Mouse (Mus musculus) kidney, postnatal 0 days (tissue): Measurements from ENCODE around the gene Pard3. TPM values are rescaled to one million over a fixed set of nuclear protein-coding genes. Genes with fewer than 3 reads are reported as not detected.

ENCODE experiments used
- ATAC-seq: fragments of 200-750 bp; cut with Nextera tagmentation; replicated peaks from 2 replicates; pipeline ENCODE4 v1.8.0; 2017; ENCODE audit warnings: low read depth, moderate number of reproducible peaks, moderate TSS enrichment, moderate library complexity; ENCODE audit not compliant: low FRiP score
- DNase-seq: peaks from one replicate; pipeline ENCODE4 v3.0.0-alpha.2; 2016; ENCODE audit warnings: low spot score
- H3K27ac ChIP-seq: fragments of 300-500 bp; sonication (generic); 2 replicates; pipeline ENCODE4 v1.5.1; 2014; ENCODE audit warnings: mild to moderate bottlenecking
- H3K27me3 ChIP-seq: fragments of 300-500 bp; sonication (generic); 2 replicates; pipeline ENCODE4 v1.6.1; 2014; ENCODE audit warnings: low read length, mixed read lengths; ENCODE audit not compliant: insufficient read depth
- H3K36me3 ChIP-seq: fragments of 300-500 bp; sonication (generic); 2 replicates; pipeline ENCODE4 v1.6.1; 2014; ENCODE audit warnings: low read length, mixed read lengths; ENCODE audit not compliant: insufficient read depth
- H3K4me1 ChIP-seq: fragments of 300-500 bp; sonication (generic); replicated peaks from 2 replicates; pipeline ENCODE4 v1.6.1; 2014; ENCODE audit warnings: antibody characterized with exemption, low read length, mixed read lengths; ENCODE audit not compliant: insufficient read depth
- H3K4me2 ChIP-seq: fragments of 300-500 bp; sonication (generic); 2 replicates; pipeline ENCODE4 v1.6.1; 2014; ENCODE audit warnings: mild to moderate bottlenecking, low read length, moderate library complexity, mixed read lengths
- H3K4me3 ChIP-seq: fragments of 300-500 bp; sonication (generic); replicated peaks from 2 replicates; pipeline ENCODE4 v1.5.1; 2014; ENCODE audit warnings: low read depth, low read length
- H3K9ac ChIP-seq: fragments of 300-500 bp; sonication (generic); 2 replicates; pipeline ENCODE4 v1.6.1; 2014; ENCODE audit warnings: low read depth, low read length
- H3K9me3 ChIP-seq: fragments of 300-500 bp; sonication (generic); replicated peaks from 2 replicates; pipeline ENCODE4 v1.6.1; 2016; ENCODE audit warnings: low read length, inconsistent platforms, mixed read lengths
- CTCF ChIP-seq: IDR thresholded peaks from 2 replicates; pipeline ENCODE4 v1.5.1; 2016; ENCODE audit warnings: antibody characterized with exemption, low read depth, mild to moderate bottlenecking, moderate library complexity
- WGBS: fragments of 180-500 bp; shearing (Covaris S2); extraction: QIAGEN DNeasy Blood & Tissue Kit; methylation state at CpG from one replicate; pipeline ENCODE4 v1.1.7; 2014; 5-methylcytosine and 5-hydroxymethylcytosine counted together
- polyA plus RNA-seq: library from polyadenylated mRNA; unstranded; fragments of >200 nt; fragmentation: Nextera tagmentation; extraction: Ambion mirVana; gene quantifications from 2 replicates; pipeline ENCODE4 v1.2.1, GENCODE M21; 2015

Gene Pard3
- polyA plus RNA-seq, 1 experiment from 2014 or later = 23.1 TPM

DNA sequence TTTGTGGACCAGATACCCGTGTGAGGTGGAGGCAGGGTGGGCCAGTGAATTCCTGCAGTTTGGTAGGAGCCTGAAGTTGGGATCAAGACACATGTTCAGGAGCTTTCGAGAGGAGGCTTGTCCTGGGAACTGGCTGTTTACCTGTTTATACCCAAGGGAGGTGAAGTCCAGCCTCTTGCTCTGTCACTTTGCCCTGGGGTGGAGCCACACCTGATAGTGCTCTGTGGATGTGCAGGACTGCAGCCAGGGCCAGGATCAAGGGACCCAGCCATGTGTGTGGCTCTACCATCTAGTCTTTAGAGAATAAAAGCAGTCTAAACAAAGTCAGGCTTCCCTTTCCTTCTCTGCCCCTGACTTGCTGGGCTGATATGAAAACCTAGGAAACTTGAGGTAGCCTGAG lies 40.9 kb downstream of the Pard3 start:
- no peak for DNase-seq
- no peak for ATAC-seq
- Histone ChIP-seq H3K36me3 (no peaks in the 10 kb centered on the region), H3K9ac (no peak overlapping the region), H3K4me1 (no peaks in the 10 kb centered on the region; the same call in 1 of the 2 replicates), H3K4me2 (no peak overlapping the region), H3K9me3 (no peaks in the 10 kb centered on the region), H3K27ac (no peak overlapping the region), H3K27me3 (no peaks in the 10 kb centered on the region), H3K4me3 (no peak overlapping the region)
- no peak for TF ChIP-seq CTCF
- WGBS = 71% methylated on average over 2 of the region's 2 CpGs

DNA sequence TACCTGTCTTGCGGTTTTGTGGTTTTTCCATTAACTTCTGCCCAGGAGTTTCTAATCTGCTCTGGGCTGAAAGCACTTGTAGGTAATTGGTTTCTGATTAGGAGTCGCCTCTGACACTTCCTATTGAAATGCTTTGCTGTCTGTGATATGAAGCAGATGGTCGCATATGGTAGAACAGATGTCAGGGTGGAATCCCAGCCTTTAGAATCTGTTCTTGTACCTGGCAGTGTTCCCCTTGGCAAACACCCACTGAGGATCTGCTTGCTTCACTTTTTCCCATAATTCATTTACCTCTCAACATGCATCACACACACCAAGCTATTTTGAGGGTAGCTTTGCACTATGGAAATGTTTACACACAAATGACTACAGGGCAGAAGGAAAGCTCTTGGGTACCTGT lies 44.2 kb downstream of the Pard3 start:
- no peaks in the 10 kb centered on the region; the same call in 1 of the 2 replicates for H3K4me1 ChIP-seq
- DNase-seq (no peak), ATAC-seq (no peak)
- no peak overlapping the region for H3K27ac ChIP-seq
- H3K4me3 ChIP-seq = no peak overlapping the region
- no peak for TF ChIP-seq CTCF
- no peak overlapping the region for H3K9ac ChIP-seq
- 52% methylated on average over 3 of the region's 3 CpGs for WGBS
- H3K27me3 ChIP-seq = no peaks in the 10 kb centered on the region
- no peaks in the 10 kb centered on the region for H3K9me3 ChIP-seq
- H3K4me2 ChIP-seq = no peak overlapping the region
- H3K36me3 ChIP-seq = no peaks in the 10 kb centered on the region

DNA sequence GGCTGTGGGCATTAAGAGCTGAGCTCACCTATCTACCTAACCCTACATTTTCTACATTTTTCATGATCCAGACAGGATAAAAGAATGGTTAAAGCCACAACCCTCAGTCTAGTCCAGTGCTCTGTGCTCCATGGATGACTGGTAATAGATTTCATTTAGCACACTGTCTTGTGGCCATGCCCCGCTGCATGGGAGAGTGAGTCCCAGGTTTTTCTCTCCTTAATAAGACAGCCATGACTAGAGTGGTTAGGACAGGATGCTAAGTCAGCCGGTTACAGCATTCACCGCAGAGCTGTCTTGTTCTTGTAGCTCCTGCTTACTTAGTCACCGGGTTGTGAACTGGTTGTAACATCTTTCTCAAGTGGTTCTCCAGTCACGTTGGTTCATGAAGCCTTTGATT lies 49.5 kb downstream of the Pard3 start:
- H3K9me3 ChIP-seq = no peaks in the 10 kb centered on the region

DNA sequence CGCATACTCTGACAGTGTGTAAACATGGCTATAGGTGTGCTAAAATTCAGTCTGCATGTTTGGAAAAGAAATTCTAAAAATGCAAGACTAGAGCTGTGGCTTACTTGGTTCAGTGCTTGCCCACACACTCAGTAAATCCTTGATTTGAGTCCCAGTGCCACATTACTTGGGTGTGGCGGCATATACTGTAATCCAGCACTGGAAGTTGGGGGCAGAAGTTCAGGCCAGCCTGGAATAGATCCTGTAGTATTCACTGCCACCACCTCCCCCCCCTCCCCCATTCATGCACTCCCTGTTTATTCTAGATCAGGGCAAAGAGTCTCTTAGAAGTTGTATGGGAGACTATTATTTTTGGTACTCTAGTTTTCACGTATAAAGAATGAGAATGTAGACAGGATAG lies 52.1 kb downstream of the Pard3 start:
- Histone ChIP-seq H3K4me1 (no peaks in the 10 kb centered on the region), H3K36me3 (no peaks in the 10 kb centered on the region), H3K4me2 (no peak overlapping the region), H3K27me3 (no peaks in the 10 kb centered on the region), H3K4me3 (no peak overlapping the region), H3K27ac (no peak overlapping the region), H3K9me3 (no peaks in the 10 kb centered on the region), H3K9ac (no peak overlapping the region)
- ATAC-seq (no peak), DNase-seq (no peak)
- TF ChIP-seq CTCF = no peak
- WGBS = 70% methylated on average over 3 of the region's 3 CpGs

More for the DNA sequence above, 49.5 kb downstream of the Pard3 start:
- no peak overlapping the region for H3K4me3 ChIP-seq
- no peak overlapping the region for H3K9ac ChIP-seq
- WGBS = 65% methylated on average over 5 of the region's 5 CpGs
- DNase-seq = no peak
- H3K4me1 ChIP-seq = no peaks in the 10 kb centered on the region
- H3K27ac ChIP-seq = no peak overlapping the region
- no peaks in the 10 kb centered on the region for H3K36me3 ChIP-seq
- no peak overlapping the region for H3K4me2 ChIP-seq
- TF ChIP-seq CTCF = no peak
- ATAC-seq = no peak
- no peaks in the 10 kb centered on the region for H3K27me3 ChIP-seq

DNA sequence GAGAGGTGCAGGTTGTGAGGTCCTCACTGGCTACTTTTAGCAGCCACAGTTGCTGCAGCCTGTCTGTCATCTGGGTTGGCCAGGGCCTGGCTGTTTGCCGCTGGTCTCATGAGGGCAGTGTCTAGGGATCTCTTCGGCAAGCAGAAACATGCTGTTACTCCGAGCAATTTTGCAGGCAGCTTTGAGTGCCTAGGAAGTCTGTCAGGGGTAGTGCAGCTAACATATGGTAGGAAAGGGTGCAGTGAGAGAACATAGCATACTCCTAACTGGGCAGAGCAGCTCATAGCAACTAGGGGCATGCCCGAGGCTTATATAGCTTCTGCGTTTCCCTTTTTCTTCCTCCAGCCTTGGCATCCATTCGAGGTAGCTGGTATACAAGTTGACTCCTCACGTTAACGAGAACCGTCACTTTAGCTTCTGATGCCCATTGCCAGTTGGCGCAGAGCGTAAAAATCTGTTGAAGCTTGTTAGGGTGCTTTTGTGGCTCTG lies 54.7 kb downstream of the Pard3 start:
- Histone ChIP-seq H3K4me2 (no peak overlapping the region), H3K9me3 (no peaks in the 10 kb centered on the region), H3K36me3 (no peaks in the 10 kb centered on the region), H3K4me1 (no peaks in the 10 kb centered on the region), H3K4me3 (no peak overlapping the region), H3K27ac (no peak overlapping the region), H3K27me3 (no peaks in the 10 kb centered on the region), H3K9ac (no peak overlapping the region)
- WGBS = 76% methylated on average over 11 of the region's 11 CpGs
- TF ChIP-seq CTCF = no peak
- DNase-seq (no peak), ATAC-seq (no peak)

DNA sequence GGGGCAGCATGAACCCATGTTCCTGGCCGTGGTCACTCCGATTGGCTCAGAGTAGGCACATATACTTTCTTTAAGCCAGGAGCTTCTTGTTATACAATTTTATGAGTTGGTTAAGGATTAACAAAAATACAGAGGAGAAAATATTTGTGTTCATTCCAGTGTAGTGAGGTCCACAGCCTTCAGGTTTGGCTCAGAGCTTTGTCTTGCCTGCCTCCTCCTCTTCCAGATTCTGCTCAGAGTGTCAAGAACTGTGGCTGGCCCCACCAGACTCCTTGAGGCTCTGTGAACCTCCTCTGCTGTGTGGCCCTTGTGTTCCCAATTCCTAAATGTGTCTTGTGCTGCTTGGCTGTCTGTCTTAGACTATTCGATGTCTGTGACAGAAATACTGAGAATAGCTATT lies 59.7 kb downstream of the Pard3 start:
- Histone ChIP-seq H3K36me3 (no peaks in the 10 kb centered on the region), H3K4me3 (no peak overlapping the region), H3K27ac (no peak overlapping the region), H3K9ac (no peak overlapping the region), H3K4me1 (peaks cover 7% of the 10 kb centered on the region), H3K4me2 (no peak overlapping the region), H3K27me3 (no peaks in the 10 kb centered on the region), H3K9me3 (no peaks in the 10 kb centered on the region)
- no peak for ATAC-seq
- TF ChIP-seq CTCF = no peak
- DNase-seq = no peak
- WGBS = 84% methylated on average over 3 of the region's 3 CpGs

DNA sequence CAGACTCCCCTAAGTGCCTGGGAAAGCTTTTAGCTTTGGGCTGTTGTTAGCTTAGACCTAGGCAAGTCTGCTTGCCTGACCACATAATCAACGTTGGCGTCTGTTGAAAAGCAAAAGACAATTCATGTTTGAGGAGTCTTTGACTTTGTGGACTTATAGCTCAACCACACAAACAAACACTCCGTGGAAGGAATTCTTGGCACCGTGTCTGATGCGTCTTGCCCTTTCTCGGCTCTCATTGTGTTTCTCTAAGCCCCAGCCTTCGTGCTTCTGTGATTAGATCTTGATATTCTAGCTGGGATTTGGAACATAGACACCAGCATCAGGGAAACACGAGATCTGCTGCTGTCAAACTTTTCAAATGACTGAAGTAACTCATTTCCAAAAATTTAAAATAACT lies 61.1 kb downstream of the Pard3 start:
- Histone ChIP-seq H3K9me3 (no peaks in the 10 kb centered on the region), H3K36me3 (no peaks in the 10 kb centered on the region), H3K27me3 (no peaks in the 10 kb centered on the region), H3K9ac (no peak overlapping the region), H3K4me3 (no peak overlapping the region), H3K4me1 (peaks cover 16% of the 10 kb centered on the region), H3K4me2 (no peak overlapping the region), H3K27ac (no peak overlapping the region)
- ATAC-seq (no peak), DNase-seq (no peak)
- WGBS = 45% methylated on average over 8 of the region's 8 CpGs
- TF ChIP-seq CTCF = no peak
